Mouse (Mus musculus) urinary bladder, postnatal 10 days (tissue): ENCODE data around the gene Tenm3.
A peak's percentile ranks its signal among the peaks of the same experiment; 100 is the strongest.

Experiments
- DNase-seq: peaks from one replicate; pipeline ENCODE4 v3.0.0; 2022; ENCODE audit warnings: low spot score

Gene Tenm3

DNA sequence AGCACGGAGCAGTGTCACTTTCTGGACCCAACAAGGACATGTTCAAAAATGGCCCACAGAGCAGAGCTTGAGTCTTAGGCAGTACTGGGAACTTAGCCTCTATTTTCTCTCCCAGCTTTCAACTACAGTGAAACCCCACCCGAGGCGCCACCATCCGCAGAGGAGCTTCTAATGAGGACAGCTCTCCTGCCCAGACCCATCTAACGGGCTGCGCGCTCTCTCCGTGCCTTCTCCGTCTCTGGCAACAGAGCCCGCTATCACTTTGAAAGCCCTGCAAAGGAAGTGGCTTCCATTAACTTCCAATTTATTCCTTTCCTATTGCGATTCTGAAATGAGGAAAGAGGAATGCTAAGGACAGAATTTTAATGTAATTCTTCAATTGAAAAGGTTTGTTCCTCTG, 569.2 kb downstream of the Tenm3 start:
- no peak for DNase-seq

DNA sequence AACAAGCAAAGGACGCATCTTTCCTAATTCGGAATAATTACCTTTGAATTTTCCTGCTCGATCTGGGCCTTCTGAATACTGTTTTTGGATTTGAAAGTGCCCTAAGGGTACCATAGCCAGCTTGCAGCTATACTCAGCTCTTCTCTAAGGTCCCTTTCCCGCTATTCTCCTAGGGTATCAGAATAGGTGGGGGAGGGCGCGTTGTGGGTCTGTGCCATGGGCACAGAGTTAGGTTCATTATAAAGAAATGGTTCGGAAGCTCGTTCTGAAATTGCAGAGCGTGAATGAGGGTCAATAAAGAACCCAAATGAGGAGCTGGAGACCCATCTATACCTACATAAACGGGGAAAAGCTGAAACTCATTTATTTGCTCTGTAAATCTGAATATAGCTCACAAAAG, 575.1 kb downstream of the Tenm3 start:
- DNase-seq = no peak

DNA sequence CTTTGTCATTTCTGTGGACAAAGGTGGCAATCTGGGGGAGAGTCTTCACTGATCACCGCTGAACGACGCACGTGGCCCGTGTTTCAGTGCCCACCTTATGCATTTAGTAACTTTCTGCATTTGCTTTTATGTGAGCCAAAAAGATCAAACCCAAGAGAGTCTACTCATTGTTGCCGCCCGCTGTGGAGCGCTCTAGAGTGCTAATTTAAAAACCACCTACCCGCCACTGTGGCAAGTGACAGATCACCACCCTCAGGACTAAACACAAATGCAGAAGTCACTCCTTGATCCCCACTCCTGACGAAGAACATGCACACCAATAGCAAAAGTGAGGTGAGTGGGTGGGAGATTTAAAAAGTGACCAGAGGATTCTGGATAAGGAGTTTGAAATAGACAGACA, 583.5 kb downstream of the Tenm3 start:
- no peak for DNase-seq

DNA sequence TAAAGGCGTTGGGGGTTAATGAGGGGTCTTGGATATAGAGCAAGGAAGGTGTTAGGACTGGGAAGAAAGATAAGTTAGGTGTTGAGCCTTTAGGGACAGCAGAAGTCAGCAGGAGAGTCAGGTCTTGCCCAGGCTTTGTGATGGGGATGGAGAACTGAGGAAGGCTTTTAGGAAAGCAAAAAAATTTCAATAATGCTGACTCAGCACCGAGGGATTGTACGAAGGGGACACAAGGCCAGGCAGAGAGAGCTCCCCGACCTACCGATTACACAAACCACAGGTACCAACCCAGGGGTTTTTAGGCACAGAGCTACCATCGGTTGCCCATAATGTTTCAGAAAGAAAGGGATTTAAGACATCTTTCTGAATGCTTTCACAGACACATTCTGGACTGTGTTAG, 583.9 kb downstream of the Tenm3 start:
- DNase-seq = no peak

DNA sequence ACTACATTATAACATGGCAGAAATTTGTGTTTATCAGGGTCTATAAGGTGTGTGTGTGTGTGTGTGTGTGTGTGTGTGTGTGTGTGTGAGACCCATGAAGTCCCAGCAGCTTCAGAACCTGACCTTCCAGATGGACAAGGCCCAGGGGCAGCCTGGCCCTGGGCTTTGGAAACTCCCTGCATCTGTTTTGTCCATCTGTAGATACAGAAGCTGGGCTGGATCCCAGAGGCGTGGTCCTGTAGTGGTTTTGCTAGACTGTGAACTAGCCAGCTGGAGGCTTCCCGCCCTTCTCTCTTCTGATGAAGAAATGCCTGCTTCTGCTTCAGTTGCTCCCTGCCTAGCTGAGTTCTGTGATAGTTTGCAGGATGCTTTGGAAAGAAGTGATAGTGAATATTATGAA, 599.9 kb downstream of the Tenm3 start:
- no peak for DNase-seq

DNA sequence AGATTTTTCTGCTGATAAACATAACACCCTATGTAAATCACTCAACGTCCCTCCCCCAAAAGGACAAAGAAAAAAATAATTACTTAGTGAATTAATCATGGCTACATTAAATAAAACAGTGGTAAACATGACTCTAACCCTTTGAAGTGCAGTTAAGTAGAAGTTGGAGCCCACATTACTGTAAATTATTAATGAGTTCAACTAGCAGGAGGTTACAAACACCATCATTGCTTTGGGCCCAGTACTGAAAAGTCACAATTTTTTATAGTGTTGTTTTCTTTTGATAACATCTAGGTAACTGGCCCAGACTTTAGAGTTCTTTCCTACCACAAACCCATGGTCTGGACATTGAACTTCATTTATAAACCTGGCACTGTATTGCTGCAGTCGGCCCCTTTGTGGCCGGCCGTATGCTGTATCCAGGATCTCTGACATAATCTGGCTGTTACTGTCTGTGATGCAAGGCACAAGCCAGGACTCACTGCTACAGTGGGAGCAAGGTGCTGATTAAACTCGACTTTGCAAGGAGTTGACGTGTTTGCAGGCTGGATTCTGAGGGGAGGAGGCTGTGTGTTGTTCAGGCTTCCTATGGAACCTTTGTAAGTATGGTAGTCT, 602.7 kb downstream of the Tenm3 start:
- no peak for DNase-seq

DNA sequence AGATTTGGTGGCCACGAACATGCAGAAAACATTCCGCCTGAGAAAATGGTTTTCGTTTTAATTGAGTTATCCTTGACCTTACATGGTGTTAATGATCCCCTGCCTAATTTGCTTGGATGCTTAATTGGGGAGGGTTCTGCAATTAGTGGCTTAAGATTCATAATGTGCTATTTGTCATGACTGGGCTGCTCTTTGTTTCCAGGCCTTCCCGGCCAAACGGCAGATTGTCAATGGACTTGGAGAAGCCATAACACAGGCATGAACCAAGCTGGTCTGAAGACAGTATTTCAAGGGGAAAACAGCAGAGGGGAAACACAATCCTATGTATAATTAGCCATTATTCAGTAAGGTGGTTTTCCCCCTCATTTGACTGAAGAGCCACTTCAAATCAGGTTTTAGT, 606.8 kb downstream of the Tenm3 start:
- no peak for DNase-seq

DNA sequence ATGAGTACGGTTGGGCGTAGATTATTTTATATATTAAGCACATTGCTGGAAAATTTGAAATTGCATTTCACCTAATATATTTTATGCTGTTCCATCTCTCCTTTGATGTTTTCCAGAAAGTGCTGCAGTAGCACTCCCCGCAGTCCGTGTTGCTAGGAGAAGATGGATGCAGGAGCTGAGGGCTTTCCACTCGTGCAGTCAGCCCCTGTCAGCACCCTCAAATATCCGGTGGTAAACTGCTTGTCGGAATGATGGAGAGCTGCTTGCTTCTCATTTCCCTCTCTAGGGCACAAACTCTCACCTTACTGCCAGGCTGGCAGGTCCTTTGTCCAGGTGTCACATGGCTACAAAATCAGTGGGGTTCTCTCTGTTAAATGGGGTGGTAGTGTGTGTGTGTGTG, 610.8 kb downstream of the Tenm3 start:
- DNase-seq = no peak

DNA sequence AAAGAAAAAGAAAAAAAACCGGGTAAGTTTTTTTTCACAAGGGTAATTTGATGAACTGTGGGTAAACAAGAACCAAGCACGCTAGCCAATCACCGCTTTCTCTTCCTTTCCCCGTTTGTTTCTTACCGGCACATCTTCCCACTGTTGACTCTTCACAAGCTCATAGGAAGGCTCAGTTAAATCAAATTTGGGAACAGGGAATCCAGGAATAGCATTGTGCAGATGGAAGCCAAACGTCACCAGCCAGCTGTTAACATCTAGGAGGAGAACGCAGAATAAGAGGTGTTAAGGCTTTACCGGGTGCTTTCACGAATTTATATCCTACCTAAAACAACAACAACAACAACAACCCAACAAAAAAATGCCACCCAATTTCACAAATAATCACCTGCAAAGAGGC, 611.9 kb downstream of the Tenm3 start:
- no peak for DNase-seq

DNA sequence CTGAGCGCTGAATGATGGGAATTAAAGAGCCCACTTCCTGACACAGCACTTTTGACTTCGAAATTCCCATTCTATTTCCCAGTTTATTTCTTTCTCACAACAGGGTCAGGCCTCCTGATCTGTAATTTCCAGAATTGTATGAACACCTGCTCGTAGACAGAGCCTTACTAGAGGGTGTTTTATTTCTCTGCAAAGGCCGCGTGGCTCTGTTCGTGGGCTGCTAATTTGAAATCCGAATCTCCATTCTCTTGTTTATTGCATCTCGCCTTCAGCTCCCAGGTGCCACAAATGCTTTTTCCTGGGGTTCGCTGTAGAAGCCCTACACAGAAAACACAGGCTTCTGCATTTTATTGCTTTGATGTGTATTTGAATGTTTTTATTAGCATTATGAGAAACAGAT, 612.4 kb downstream of the Tenm3 start:
- no peak for DNase-seq

DNA sequence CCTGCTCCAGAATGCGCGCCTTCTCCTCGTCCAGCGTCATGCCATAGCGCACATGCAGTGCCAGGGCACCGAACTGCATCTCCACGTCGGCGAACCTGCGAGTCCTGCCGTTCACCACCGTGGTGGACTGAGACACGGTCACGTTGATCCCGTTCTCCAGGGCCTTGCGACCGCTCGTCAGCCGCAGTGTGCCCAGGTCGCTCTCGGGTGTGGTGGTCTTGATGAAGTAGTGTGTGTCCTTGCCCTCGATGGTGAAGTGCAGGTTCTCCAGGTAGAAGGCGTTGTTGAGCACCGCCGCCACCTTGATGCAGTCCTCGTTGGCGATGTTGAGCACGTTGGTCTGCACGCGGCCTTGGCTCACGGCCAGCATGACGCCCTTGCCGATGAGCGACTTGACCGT, 615.1 kb downstream of the Tenm3 start:
- DNase-seq = no peak

DNA sequence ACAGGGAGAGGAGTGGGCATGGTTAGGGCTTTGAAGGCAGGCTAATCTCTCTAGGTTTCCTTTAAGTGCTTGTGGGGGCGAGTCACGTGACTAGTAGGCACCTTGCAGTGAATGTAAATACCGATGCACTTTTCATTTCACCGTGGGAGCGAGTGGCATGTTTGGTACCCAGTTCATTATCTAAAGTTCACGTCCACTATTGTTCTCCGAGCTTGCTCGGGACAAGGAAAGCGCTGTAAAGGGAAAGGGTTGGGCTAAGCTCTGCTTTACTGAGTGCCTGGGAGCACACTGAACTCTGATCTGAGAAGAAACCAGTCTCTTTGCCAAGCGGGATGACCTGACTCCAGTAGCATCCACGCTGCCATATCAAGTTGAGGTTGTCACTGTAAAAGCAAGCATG, 619.0 kb downstream of the Tenm3 start:
- DNase-seq = no peak

DNA sequence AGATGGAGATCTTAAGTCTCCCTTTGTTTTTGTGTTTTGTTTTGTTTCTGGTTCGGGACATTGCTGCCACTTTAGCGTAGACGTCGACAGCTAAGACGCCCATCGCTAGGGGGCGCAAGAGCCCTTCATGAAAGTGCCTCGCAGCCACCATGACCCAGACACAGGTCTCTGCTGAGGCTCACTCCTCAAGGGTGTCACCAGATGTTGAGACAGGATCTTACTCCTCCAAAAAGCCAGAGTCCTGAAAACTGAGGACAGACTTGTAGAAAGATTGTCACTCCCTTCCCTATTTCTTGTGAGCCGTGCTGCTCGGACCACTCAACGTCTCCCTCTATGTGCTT, 621.4 kb downstream of the Tenm3 start:
- DNase-seq = peak; percentile 63

DNA sequence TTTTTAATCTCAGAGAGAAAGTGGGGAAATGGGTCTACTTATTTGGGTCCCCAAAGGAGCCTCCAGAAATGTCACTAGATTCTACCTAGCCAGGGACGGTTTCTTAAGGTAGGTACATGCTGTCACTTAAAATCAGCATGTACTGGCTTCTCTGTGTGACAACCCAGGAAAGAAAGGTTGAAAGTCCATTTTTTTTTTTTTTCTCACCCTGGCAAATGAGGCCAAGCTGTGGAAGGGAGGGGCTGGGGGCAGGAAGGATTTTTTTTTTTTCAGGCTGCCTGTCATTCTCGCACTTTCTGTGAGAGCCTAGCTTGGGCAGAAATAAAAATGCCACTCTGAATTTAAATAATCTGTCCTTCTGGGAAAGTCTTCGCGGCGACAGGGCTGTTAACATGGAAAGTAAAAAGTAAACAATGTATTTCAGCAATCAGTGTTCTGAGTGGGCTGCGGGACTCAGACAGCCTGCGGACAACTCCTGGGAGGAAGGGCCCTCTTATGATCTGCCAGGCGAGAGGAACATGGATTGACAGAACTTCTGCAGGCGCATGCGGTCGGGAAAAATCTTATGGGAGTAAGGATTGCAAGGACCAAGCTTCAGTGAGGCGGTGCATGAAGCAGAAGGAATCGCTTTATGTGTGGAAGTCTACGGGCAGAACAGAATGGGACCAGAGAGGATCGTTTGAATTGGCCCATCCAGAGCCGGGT, 621.9 kb downstream of the Tenm3 start:
- no peak for DNase-seq

DNA sequence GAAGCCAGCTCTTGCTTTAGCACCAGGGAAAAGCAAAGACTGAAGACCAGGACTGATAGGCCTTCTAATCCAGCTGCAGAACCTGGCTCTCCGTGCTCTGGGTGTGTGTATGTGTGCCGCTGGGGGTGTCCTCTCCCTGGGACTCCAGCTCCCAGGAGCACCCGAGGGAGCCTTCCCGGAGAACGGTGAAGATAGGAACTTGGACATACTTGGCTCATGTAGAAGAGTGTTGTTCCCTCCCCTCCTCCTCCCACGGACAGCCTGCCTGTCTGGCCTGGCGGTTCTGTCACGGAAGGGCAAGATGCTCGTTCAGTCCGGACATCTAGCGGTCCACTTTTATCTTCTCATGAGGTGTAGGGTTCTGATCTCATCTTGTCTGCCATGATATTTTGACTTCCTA, 622.4 kb downstream of the Tenm3 start:
- DNase-seq = no peak

DNA sequence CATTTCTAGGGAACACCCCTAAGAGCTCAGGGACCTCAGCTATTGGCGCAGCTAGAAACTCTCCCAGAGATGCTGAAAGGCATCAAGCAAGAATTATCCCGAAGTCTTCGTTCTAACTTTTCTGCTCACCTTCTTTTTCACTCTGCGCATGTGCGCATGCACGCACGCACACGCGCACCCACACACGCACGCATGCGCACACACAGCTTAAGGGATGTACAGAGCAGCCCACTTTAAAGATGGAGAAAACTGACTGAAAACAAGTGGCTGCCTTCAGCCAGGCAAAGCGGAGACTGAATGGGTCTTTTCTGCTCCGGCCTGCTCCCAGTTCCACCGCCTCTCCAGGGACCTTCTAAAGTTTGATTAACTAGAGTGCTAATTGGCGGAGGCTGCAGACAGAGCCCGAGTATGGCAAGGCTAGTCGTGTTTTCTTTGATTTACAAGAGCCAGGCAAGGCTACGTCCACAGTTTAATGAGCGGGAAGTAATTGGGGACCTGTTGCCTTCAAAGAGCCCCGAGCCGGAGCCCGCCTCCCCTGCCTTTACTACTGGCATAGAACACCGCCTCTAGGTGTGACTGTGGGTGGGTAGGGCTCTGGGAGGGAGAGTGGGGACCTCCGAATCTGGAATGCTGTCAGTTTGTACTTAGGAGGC, 623.1 kb downstream of the Tenm3 start:
- no peak for DNase-seq

DNA sequence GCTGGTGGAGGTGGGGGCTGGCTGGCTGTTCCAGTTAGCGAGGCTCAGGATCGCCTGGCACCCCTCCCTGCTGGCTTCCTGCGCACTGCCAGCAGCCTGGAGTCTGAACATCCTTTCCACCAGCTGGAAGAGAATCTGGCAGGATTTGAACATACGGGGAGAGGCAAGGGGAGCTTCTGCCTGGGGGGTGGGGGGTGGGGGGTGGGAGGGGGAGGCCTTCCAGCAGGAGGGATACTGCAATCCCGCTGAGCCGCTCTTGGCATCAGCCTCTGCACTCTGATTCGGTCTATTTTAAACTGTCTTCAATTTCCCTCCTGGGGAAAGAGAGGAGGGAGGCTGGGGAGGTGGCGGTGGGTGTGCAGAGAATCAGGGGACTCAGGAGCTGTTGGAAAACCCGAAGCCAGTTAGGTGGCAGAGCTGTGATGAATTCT, 628.7 kb downstream of the Tenm3 start:
- DNase-seq = no peak

DNA sequence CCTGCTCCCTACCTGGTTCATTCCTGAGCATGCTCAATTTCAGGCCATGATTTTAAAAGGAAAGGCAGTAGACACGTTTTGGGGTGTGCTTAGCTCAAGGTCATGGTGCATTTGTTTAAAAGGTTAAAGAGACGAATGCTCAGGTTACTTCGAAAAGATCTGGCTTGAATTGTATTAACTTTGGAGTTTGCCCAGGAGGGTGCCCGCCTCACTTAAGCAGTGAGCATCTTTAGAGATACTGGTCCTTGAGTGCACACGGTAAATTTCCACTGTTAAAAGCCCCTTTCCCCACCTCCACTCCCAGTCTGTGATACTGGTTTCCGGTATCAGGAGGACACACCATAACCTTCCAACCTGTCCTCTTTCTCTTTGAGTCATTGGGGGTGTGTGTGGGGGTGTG, 629.4 kb downstream of the Tenm3 start:
- no peak for DNase-seq

DNA sequence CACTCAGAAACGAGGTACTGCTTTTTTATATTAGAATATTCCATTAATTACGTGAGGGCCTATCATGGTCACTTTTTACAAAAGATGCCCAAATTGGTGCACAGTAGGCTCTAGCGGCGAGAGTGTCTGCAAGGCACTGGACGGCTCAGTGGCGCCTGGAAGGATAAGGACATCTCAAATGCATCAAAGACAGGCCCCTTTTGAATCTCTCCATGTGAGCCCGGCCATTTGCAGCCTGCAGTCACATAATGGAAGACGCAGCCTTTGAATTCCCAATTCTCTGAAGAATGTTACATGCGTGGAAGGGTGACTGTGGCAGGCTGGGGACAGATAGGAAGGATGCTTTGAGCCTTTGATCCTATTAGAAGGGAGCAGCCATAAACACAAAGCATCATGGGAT, 631.8 kb downstream of the Tenm3 start:
- DNase-seq = no peak

DNA sequence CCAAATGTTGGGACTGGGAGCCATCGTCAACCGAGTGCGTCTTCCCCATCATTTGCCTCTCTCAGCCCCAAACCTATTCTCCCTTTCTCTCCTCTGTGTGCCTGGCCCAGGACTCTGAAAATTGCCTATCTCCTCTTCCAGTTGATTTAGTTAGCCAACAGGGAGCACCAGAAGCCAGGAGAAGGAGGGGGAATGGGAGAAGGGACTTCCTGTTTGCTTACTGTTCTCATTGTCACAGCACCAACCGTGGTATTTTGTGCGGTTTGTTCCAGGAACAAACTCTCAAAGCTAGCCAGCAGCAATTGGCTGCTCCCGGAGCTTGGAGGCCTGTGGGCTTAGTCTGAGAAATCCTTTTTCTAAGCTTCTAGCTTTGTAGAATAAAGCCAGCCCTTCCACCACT, 636.2 kb downstream of the Tenm3 start:
- no peak for DNase-seq

DNA sequence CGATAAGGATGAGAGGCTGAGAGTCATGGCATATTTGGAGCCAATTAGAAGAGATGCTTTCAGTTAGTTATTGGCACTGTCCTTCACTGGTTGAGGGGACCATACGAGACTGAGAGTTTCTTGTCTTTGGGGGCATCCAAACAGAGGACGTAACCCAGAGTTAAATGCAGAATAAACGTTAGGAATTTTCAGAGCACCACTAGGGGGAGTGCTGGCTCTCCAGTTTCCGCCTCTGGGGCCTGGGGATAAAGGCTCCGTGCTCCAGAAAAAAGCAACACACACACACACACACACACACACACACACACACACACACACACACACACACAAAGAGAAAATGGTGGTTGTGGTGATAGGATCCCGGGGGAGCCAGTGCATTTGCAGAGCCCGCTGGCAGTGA, 636.8 kb downstream of the Tenm3 start:
- DNase-seq = no peak

DNA sequence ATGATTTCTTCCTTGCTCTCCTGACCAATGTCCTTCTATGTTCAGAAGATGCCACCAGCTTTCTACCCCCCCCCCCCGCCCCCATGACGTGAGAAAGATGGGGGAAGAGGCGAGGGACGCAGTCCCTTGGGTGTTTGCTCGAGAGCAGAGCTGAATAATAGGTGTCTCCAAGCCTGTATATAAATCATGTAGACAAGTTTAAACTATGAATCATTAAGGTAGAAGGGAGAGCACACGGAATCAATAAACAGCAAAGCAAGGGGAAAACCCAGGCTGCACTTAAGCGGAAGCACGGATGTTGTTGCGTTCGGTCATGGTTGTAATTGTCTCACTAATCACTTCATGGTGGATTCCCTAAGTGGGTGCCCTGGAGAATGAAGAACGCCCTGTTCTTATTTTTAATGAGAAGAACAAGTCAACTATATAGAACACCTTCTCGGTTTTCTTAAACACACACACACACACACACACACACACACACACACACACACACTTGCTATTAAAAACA, 638.9 kb downstream of the Tenm3 start:
- no peak for DNase-seq

DNA sequence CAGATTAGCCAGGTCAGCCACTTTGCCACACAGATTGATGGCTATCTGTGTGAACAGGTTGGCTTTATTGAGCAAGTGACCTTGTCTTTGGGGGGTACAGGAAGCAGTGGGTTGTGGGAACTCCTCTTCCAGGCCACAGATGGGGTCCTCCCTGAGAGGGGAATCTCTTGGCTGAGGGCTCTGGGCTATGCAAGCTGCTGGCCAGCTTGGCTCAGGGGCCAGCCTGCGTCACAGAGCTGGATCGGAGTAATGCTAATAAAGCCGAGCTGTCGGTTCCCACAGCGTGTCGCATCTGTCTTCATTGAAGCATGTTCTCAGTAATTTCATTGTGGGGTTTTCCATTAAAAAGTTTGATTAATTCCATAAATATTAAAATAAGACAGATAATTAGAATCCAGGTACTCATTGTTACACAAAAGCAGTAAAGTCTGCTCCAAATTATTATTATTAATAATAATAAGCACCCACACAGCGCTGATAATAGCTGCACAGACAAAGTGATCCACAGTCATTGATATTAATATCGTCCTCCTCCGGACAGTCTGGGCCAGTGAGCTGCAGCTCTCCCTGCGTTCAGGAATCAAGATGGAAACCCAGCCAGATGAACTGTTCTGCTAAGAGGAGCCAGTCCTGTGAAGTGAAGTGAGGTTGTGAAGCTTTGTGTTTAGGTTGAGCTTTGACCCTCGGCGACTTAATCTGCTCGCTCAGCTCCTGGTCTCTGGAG, 639.5 kb downstream of the Tenm3 start:
- no peak for DNase-seq
